Mouse (Mus musculus) bone marrow, adult 2 months (tissue): ENCODE data around the gene Zfpm1. TPM values are rescaled to one million over a fixed set of nuclear protein-coding genes. Genes with fewer than 3 reads are reported as not detected.
A peak's percentile ranks its signal among the peaks of the same experiment; 100 is the strongest.

Experiments
- H3K27ac ChIP-seq: fragments of 200-500 bp; 2 replicates; pipeline ENCODE4 v1.5.1; 2012; ENCODE audit warnings: low read depth, mild to moderate bottlenecking, control low read depth, inconsistent platforms, low read length; ENCODE audit not compliant: control insufficient read depth, poor library complexity, insufficient read depth
- H3K4me1 ChIP-seq: fragments of 200-500 bp; 2 replicates; pipeline ENCODE4 v1.6.1; 2011; ENCODE audit warnings: low read length; ENCODE audit not compliant: control insufficient read depth, insufficient read depth
- H3K4me3 ChIP-seq: fragments of 200-500 bp; replicated peaks from 2 replicates; pipeline ENCODE3; 2011; ENCODE audit warnings: mild to moderate bottlenecking, low read depth, low read length, control low read depth; ENCODE audit not compliant: control insufficient read depth
- CTCF ChIP-seq: fragments of 200-500 bp; IDR thresholded peaks from 2 replicates; pipeline ENCODE4 v1.5.1; 2011; ENCODE audit warnings: low read length, control low read depth; ENCODE audit not compliant: control insufficient read depth, insufficient read depth
- POLR2A ChIP-seq: fragments of 200-500 bp; IDR thresholded peaks from 2 replicates; pipeline ENCODE4 v1.6.1; 2011; ENCODE audit warnings: low read depth, mild to moderate bottlenecking, control low read depth, low read length, borderline replicate concordance; ENCODE audit not compliant: control insufficient read depth
- WGBS: fragments of 180-500 bp; shearing (Covaris S2); methylation state at CpG from one replicate; pipeline ENCODE4 v1.1.7; 2018; 5-methylcytosine and 5-hydroxymethylcytosine counted together
- polyA plus RNA-seq: library from polyadenylated mRNA; stranded (reverse); fragments of >200 nt; gene quantifications from 2 replicates; pipeline ENCODE4 v1.2.4, GENCODE M21; 2011; ENCODE audit warnings: low replicate concordance; ENCODE audit not compliant: missing spikeins, insufficient read depth, insufficient read length

Gene Zfpm1
- polyA plus RNA-seq, 1 experiment = 324 TPM

DNA sequence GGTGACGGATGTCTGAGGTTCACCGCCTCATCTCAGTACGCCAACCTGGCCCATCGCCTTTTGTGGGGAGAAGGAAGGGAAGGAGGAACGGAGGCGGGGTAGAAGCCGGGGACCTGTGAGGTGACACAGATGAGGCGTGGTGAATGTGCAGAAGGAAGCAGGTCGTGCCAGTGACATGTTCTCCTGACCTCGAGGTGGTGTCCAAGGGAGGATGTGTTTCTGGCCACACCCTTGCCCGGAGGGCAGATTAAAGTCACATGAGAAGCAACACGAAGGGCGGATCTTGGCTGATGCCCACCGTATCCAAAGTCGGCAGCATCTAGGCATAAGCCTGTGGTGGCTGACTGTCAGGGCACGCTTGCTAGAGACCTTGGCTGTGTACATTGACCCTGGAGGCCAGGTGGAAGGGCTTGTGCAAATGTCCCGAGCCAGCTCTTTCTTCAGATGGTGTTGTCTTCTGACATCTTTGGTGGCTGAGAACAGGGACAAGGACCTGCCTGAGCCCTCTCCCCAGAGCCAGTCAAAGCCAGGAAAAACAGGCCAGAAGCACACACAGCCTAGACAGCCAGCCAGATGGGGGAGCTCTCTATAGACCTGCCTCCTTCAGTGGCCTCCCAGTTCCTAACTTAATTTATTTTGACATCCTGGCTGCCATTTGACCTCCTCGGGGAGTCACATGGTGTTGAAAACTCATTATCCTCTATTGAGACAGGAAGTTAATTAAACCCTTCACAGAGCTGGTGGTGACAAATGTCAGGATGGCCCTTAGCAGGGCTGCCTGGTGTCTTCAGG lies 4.5 kb upstream of the Zfpm1 start:
- Histone ChIP-seq H3K4me1 (peaks cover 11% of the 10 kb centered on the region), H3K4me3 (no peak overlapping the region), H3K27ac (peak overlapping the region; percentile 57)
- no peak for TF ChIP-seq CTCF
- no peak for TF ChIP-seq POLR2A
- 49% methylated on average over 18 of the region's 18 CpGs for WGBS

DNA sequence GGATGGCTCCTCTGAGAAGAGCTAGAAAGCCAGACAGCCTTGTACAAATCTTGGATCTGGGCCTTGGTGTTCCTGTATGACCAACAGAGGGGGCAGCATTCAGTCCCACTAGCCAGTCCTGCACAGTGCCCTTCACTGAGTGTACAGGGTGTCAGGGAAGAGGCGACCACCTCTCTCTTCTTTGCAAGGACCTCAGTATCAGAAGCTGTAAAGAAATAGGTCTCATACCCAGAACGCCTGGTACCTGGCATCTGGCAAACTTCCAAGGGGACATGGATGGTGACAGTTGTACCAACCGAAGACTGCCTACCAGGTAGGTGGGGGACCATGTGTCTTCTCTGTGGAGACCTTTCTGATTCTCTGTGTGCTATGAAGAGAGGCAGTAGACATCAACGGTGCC lies 1.8 kb upstream of the Zfpm1 start:
- WGBS = 34% methylated on average over 4 of the region's 4 CpGs
- Histone ChIP-seq H3K27ac (no peak overlapping the region), H3K4me3 (no peak overlapping the region), H3K4me1 (peaks cover 11% of the 10 kb centered on the region)
- TF ChIP-seq POLR2A = no peak
- TF ChIP-seq CTCF = no peak

DNA sequence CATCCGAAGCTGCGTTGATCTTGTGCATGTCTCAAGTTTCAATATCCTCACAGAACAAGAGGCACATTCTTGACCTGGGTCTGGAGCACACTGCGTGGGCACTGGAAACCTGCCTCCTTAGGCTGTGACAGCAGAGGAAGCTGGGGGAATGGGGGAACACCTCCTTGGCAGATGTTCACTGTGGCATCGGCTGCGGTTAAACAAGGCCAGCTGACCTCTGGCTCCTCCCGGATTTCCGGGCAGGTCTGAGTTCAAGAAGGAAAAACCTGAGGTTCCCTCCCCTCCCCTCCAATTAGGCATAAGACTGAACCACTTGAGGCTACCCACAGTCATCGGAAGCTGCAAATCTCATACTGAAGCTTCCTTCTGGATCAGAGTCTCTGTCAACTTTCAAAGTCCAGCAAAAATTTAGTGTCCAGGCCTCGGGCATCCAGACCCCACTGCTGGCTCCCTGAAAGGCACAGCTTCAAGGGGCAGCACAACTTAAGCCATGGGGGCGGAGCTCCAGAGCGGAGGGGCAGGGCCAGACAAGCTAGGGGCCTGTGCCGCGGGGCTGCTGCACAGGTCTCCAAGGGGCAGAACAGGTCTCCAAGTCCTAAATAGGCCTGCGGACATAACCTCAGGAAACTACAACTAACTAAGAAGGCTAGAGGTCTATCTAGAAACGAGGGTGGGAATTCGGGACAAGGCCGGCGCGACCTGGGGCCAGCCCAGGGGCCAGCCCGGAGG lies 1.2 kb upstream of the Zfpm1 start:
- Histone ChIP-seq H3K27ac (peak overlapping the region; percentile 66), H3K4me3 (peak overlapping the region; percentile 50), H3K4me1 (peaks cover 8% of the 10 kb centered on the region)
- WGBS = 2% methylated on average over 20 of the region's 20 CpGs
- TF ChIP-seq CTCF (no peak), POLR2A (no peak)

DNA sequence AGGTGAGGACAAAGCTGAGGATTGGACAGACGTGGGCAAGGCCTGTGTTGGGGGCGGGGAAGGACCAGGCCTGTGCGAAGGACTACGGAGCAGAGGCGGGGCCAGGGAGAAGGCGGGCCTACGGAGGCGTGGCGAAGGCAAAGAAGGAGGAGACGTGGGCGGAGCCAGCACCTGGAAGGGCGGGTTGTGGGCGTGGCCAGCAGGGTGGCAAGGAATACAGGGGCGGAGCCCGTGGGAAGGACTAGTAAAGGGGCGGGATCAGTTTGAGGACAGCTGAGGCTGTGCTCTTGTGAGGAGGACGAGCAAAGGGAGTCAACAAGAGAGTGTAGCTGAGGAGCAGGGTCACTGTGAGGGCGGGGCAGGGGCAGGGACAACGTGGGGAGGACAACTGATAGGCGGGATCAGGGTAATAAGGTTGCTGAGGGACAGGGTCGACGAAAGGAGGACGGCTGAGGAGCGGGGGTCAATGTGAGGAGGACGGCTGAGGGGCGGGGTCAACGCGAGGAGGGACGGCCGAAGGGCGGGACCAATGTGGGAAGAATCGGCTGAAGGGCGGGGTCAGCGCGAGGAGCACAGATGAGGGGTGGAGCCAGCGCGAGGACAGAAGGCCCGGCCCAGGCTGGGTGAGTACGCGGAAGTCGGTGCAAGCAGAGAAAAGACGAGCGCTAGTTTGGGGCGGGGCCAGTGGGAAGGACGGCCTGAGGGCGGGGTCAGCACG lies 465 bp upstream of the Zfpm1 start:
- peak overlapping the region; percentile 63 for H3K4me3 ChIP-seq
- TF ChIP-seq POLR2A = peak; percentile 49; the same call in 1 of the 2 replicates
- no peak for TF ChIP-seq CTCF
- H3K27ac ChIP-seq = peak overlapping the region; percentile 66
- peaks cover 8% of the 10 kb centered on the region; the same call in 1 of the 2 replicates for H3K4me1 ChIP-seq
- WGBS = 0% methylated on average over 47 of the region's 47 CpGs

DNA sequence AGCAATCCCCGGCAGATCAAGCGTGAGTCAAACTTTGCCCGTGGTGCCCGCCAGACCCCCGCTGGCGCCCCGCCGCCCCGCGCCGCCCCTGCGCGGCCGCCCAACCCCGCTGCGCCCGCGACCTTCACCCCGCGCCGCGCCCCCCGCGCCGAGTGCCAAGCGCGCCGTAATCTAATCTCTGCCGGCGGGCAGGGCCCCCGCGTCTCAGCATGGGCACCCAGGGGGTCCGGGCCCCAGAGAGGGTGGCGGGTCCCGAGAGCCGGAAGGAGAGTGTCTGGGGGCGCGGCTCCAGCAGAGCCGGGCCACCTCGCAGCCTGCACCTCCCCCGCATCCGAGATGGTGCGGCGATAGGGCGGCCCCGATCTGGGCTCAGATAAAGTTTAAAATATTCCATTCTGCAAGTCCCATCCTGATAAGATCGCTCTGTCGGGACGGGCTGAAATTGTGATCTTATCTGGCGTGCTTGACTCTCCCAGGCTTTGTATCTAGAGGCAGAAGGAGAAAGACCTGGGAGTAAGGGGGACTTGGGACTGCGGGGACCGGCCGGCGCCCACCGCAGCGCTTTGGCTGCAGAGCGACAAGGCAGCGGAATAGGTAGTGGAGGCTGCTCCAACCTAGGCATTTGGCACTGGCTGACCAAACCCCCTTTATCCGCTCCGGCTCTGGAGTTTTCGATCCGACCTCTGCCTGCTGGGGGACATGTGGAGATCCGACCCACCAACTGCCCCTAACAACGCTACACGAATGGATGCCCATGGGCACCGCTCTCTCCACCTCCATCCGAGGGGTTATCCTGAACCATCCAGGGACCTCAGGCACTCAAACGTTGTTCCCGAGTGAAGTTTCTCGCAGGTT lies 787 bp downstream of the Zfpm1 start:
- H3K27ac ChIP-seq = peak overlapping the region; percentile 94
- TF ChIP-seq CTCF (no peak), POLR2A (no peak)
- H3K4me3 ChIP-seq = peak overlapping the region; percentile 87
- under 1% methylated on average over 70 of the region's 70 CpGs for WGBS
- peaks cover 6% of the 10 kb centered on the region; the same call in 1 of the 2 replicates for H3K4me1 ChIP-seq

DNA sequence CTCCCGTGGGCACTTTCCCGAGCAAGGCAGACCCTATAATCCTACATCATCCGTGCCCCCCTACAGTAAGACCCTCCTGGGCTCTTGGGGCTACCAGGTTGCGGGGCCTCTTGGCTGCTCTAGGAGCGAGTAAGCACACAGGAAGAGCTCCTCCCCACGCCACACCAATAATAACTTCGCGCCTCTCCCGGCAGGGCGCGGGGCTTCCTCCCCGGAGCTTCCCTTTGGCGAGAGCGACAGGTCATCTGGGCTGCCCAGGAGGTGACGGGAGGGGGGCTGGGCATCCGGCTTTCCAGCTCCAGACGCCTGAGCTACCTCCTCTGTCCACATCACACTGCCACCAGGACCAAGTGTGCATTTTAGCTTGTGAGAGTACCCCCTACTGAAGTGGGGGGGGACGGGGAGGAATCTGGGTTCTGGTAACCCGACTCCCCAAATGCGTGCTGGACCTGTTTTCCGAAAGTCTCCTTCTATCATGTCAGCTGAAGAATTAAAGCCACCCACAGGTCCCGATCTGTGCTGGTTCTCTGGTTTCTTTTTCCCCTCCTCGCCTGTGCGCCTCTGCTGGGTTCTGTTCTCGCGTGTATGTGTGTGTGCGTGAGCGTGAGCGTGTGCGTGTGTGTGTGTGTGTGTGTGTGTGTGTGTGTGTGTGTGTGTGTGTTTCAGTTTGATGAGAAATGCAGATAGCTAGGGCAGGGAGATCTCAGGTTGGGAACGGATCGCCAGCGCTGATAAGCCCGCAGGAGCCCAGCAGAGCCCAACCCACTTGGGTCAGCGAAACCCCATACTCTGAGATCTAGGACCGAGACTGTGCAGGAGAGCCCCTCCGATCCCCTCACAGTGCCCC lies 1.6 kb downstream of the Zfpm1 start:
- Histone ChIP-seq H3K4me1 (peaks cover 5% of the 10 kb centered on the region; the same call in 1 of the 2 replicates), H3K4me3 (peak overlapping the region; percentile 87), H3K27ac (peak overlapping the region; percentile 94)
- TF ChIP-seq CTCF = no peak
- TF ChIP-seq POLR2A = peak; percentile 56; the same call in 1 of the 2 replicates
- under 1% methylated on average over 37 of the region's 37 CpGs for WGBS

DNA sequence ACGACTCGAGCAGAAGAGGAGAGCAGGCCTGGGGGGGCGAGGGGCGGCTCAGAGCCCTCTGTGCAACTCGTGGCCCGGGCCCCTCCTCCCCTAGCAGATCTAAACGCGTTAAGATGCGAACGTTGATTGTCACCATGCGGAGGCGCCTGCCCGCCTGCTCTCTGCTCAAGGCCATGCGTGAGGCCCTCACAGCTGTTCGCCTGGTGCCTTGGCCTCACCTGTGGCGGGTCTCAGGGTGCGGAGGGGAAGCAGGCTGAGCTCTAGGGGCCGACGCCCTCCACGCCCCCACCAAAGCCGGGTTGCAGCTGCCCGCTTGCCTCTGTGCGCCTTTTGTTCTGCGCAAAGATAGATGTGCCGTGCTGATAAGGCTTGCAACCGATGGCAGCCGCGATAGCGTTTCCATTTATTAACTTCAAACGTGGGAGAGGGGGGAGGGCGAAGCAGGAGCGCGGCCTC lies 2.3 kb downstream of the Zfpm1 start:
- Histone ChIP-seq H3K27ac (peak overlapping the region; percentile 94), H3K4me3 (peak overlapping the region; percentile 87), H3K4me1 (peaks cover 5% of the 10 kb centered on the region; the same call in 1 of the 2 replicates)
- 1% methylated on average over 33 of the region's 33 CpGs for WGBS
- TF ChIP-seq CTCF (peak; percentile 28; the same call in 1 of the 2 replicates), POLR2A (peak; percentile 35; the same call in 1 of the 2 replicates)
